Mouse (Mus musculus) R1 (cell line): Measurements from ENCODE around the gene Anapc11.
A peak's percentile ranks its signal among the peaks of the same experiment; 100 is the strongest.
"Not testable (repeated sequence)": the region's sequence is repeated elsewhere in the genome, so short reads cannot be mapped to it uniquely, and the experiment has no call there.

Experiments used
- DNase-seq: peaks from one replicate; pipeline ENCODE4 v3.0.0-alpha.2; 2018; ENCODE audit warnings: low read depth, low spot score

The Anapc11 gene

DNA sequence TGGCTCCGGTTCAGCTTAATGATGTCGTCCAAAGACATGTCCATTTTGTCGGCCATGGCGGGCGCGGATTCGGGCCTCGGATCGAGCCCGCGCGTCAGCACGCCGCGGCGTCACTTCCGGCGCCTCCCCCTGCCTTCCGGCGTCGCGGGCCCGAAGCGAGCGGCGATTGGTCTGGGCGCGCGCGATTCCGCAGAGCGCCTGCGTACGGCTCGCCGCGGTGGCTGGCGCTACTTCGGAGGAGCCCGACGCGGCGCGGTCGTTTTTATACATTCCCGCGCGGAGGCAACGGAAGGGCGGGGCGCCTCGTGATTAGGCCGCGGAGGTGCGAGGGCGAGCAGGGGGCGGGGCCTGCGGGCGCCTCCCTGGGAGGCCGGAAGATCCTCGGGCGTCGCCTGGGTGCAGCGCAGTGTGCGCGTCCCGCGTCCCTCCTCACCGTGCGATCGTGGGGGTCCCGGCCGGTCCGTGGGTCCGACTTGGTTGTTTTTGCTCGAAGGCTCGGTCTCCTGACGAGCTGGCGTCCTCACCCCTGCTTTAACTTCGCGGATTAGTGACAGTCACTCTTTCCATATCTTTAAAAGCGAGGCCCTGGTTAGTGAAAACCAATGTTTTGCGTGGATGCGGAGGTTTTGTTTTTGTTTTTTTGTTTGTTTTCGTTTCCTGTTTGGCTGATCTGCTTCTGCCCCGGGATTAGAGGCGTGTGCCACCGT, at the start of gene Anapc11, which contains the start of gene Alyref:
Gene Anapc11, plus strand, starts transcription at position 139 of the 707 bp plus-strand sequence.
Gene Alyref, minus strand, starts transcription at position 83 of the 707 bp plus-strand sequence.
- peak; percentile 94 for DNase-seq

DNA sequence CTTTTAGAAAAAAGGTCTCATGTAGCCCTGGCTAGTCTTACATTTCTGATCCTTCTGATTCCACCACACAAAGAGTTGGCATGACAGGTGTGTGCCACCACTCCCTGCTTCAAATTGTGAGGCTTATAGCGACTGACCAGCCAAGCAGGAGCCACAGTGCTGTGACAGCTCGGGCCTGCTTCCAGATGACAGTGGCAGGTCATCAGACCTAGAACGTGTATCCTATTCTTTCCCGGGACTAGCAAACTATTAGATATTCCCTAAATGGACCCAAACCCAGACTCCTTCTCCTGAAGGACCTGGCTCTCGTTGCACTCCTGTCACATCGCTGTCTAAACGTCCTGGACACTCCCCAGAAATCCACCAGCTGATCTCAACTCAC, 49.4 kb upstream of the Anapc11 start:
- DNase-seq, result no peak

DNA sequence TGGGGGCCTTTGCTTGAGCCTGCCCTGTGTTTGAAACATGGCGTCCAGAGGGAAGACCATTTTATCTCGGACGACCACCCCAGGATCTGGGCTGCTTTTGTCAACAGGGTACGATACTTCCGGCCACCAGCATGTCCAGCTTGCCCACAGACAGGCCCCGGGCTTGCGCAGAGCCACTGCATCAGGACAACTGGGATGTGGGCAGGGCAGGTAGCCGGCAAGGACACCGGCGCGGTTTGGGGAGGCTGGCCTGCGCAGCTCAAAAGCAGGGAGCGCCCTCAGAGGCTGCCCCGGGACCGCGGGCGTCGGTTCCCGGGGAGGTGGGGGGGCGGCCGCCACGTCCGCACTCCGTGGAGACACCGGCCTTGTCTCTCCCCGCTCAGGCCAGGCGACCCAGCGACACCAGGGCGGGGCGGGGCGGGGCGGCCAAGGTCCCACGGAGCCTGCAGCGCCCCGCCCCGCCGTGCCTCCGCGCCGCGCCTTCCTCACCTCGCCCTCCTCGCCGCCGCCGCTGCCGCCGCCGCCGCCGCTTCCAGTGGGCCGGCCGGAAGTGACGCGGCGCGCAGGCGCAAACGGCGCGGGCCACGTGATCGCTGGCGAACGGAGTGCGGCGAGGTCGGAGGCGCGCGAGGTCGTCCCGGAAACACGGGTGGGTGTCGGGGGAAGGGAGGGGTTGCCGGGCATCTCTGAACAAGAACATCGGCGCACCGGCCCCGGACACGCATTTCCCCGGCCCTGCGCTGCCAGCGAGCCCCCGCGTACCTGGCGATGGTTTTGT, 48.9 kb upstream of the Anapc11 start, which contains the start of gene Mcrip1:
Gene Mcrip1, minus strand, starts transcription at position 560 of the 778 bp plus-strand sequence.
- DNase-seq, result peak; percentile 81

DNA sequence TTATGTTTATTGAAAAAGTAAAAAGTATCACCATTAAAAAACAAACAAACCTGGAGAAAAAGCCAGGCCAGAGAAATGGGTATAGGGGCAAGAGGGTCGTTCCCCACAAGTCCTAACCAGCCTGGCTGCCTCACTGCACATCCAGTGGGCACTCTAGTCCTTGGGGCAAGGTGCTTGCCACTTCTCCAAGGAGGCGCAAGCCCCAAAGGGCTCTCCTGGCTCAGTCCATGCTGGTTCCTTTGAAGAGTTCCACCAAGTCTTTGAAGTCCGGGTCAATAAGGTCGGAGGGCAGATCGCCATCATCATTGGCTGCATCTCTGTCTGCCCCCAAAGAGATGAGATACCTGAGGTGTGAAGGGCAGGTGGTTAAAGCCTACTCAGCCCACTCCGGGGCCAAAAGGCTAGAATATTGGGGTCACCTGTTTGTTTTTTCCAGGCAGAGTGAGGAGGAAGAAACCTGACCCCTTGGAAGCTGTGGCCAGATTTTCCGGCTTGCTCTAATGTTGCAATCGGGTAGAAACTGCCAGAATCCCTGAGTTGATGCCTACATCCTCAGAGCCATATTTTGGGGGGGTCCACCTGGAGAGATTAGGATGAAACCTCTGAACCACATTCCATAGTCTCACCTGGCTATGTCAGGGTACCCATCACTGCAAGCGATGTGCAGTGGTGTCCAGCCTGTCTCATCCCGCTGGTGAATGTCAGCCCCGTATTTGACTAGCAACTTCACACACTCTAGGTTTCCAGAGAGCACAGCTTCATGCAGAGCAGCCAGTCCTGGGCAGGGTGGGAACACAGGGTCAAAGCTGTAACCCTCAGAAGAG, 48.0 kb upstream of the Anapc11 start:
- no peak for DNase-seq

DNA sequence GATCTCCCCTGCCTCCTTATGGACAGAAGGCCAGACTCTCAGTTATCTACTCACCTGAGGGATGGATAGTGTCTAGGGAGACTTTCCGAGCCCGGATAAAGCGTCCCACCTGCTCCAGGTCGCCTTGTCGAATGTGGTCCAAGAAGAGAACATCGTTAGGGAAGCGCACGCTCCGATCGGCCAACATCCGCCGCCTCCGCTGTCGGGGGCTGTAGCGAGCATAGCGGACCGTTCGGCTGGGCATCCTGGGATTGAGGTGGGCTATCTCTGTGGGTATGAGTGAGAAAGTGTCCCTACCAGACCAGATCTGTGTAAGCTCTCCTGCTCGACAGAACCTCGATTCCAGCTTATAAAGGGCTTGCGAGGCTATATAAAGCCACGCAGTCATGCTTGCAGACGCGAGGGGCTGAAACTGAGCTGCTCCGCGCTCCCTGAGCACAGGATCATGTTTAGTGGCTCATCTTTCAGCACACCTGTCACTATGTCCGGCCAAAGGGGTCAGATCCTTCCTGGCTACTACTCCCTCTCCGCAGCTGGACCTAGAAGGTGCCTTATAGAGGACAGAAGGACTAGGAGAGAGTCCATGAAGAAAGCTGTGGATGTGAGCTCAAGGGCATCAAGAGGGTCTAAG, 47.3 kb upstream of the Anapc11 start, which contains the start of gene Ppp1r27:
Gene Ppp1r27, minus strand, starts transcription at position 323 of the 631 bp plus-strand sequence.
- DNase-seq, result no peak

DNA sequence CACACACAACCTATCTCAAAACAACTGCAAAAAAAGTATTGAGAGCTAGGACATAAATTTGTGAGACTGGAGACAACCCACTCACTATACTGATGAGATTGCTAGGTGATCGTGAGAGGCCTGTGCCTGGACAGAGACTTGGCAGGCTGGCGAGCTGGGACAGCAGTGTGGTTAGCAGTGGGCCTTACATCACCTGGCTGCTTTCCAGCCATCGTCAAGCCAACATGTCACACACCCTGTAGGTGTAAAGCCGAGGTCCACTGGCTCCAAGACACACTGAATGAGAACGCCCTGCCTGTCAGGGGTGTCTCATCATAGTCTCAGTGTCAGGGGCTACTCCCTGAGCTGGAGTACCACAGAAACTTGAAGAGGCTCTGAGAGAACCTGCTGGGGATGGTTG, 45.5 kb upstream of the Anapc11 start:
- DNase-seq, result no peak

DNA sequence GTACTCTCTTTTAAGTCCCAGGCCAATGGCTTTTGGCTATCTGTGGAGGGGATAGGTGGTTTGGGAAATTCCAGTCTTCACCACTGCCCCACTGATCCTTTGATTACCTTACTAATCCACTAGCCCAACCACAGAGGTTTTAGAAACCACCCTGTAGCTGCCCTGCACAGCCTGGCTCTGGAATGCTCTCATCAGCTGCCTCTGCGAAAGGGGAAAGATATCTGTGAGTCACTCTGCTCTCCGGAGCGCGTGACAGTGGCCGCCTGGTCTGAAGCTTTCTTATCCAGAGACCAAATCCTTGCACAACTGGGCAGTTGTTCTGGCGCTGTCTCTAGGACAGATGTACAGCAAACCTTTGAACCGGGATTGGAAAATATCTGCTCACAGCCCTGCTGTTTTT, 43.4 kb upstream of the Anapc11 start:
- no peak for DNase-seq

DNA sequence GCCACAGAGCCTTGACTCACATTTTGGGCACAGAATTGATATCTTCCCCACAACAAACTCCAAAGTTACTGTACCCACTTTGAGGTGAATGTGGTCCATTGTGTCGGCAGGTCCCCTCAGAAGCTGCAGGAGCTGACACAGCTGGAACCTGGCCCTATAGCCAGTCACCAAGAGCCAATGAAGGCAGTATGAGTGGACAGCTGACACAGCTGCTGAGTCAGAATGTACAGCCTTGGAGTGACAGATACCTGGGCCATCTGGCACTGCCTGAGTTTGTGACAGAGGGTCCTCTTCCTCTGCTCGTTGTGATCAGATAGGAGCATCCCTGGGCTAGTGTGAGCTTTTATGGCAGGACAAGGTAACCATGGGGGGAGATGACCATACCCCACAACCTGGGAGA, 43.0 kb upstream of the Anapc11 start:
- no peak for DNase-seq

DNA sequence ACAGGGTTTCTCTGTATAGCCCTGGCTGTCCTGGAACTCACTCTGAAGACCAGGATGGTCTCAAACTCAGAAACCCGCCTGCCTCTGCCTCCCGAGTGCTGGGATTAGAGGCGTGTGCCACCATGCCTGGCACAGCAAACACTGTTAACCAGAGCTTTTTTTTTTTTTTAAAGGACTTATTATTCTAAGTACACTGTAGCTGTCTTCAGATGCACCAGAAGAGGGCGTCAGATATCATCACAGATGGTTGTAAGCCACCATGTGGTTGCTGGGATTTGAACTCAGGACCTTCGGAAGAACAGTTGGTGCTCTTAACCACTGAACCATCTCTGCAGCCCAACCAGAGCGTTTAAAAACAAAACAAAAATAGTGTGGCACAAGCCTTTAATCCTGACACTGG, 39.4 kb upstream of the Anapc11 start:
- not testable (repeated sequence) for DNase-seq

DNA sequence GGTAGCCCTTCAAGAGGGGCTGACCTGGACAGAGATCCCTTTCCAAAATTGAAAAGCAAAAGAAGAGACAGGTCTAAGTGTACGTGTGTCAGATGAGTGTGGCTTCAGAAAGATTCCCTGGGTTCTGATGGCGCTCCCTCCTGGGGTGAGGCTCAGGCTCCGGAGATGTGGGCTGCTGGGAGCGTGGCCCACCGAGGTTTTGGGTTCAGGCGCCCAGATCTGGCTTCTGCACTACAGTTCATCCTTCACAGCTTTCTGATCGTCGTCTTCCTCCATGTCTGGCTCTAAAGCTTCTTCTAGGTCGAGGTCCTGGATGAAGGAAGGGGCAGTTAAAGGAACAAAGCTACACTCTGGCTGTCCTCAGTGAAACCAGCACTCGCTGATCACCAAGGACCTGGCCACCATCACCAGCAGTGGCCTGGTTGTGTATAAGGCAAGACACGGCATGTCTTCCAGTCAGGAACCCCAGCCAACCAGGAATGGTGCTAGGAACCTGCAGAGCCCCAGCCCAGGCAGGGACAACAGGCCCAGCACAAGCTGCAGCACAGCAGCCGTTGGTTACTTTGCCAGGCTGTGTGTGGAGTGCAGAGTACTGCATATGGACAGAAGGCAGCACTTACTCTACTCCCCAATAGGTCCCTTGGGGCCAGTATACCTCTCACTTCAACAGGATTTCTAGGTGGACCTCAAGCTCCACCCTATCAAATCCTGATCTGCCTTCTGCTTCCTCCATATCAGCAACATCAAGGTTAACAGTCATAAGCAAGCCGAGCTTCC, 37.1 kb upstream of the Anapc11 start:
- DNase-seq, result no peak

DNA sequence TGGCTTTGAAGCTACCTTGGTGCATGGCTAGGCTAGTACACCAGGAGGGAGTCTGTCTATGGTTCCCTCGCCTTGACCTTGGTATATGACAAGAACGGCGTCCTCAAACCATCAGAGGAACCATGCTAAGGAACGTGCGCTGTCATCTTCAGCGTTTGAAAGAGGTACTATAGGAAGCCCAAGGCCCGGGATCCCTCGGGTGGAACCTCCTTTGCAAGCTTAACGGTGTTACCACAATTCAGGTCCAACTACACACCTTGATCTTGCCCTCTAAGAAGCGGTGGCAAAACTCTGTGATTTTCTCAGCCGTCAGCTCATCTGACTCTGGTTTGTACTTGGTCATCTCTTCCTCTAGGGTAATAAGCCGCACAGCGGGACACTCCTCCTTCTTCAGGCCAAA, 35.3 kb upstream of the Anapc11 start:
- DNase-seq, result no peak

DNA sequence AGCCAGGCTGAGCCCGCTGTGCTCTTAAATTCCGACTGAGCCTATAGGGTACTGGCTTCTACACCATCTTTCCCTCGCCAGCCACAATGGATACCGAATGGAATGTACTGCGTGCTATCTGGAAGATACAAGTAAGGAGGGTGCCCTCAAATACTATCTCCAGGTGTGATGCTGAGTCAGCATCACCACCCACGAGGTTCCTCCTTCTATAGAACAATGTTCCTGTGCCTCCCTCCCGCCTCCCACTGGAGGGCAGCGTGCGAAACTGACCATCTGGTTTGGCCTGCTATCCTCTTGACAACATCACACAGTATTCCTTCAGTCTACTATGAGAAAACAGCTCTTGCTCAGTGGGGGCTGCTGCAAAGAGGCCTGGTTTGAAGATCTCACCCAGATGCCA, 33.1 kb upstream of the Anapc11 start:
- DNase-seq, result no peak

DNA sequence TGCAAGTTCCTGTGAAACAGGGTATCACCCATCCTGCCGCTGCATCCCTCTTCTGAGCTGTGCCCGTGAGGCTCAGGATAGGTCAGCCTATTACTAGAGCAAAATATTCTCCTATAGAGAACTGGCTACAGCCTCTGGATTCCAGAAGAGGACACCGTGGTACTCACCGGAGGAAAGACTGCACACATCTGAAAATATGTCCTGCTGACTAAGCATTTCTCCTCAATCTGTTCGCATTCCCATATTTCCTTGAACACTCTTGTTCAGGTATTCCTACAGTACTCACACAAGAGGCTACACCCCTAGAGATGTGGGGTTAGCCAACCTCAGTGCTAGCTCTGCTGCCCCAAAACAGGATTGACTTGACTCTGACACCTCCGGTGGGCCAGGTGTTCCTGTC, 29.9 kb upstream of the Anapc11 start:
- DNase-seq, result no peak

DNA sequence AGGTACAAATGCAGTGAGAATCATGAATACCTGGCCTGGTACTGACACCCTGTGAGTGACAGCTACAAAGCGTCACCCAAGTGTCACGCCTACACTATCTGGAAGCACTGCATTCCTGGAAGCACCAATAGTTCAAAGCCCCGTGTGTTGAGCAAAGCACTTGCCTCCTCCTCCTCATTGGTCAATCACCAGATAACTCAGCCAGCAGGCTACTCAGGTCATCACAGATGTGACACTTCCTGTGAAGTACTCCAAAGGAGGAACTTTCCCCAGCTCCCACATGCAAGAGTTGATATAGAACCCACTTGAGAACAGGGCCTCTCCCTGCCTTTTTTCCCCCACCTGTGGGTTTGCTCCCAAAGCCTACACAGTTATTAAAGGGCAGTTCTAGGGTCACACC, 27.1 kb upstream of the Anapc11 start:
- DNase-seq, result peak; percentile 25

DNA sequence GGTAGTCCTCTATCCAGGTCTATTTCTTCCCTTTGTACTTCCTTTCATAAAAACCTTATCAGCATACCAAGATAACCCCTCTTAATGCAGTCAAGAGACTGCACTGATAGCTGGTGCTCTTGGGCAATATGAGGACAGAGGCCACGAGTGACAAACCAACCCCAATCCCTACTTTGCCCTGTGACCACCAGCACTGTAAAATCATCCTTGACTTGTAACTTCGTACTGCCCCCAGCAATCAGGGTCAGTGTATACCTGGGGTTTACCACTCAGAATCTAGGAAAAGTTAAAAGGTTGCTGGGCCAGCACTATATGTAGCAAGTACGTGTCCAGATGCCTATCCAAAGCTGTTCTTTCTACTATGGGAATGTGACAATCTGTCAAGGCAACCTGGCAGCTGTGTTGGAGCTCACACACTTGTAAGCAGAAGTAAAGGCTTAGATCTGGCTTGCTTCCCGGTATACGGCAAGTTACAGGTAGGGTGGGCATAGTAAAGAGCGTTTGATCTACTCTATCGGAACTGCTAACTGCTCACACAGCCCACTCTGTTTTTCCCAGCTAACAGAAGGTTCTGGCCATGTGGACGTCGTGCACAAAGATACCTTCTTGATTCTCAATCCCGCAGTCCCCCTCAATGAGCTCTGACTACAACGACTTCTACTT, 26.3 kb upstream of the Anapc11 start:
- DNase-seq, result no peak

DNA sequence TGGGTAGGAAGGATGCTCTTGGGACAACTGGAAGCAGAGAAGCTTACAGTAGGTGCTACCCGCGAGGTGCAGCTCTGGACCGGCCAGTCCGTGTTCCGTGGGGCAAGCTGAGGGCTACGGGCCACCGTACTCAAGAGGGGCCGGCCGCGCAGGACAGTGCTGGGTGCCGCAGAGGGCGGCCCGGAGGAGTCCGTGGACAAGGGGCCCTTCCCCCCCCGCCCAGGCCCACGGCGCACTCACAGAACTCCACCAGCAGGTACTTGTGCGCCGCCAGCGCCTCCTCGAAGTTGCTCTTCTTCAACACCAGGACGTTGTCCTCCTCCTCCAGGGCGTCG, 25.8 kb upstream of the Anapc11 start:
- DNase-seq, result peak; percentile 18

DNA sequence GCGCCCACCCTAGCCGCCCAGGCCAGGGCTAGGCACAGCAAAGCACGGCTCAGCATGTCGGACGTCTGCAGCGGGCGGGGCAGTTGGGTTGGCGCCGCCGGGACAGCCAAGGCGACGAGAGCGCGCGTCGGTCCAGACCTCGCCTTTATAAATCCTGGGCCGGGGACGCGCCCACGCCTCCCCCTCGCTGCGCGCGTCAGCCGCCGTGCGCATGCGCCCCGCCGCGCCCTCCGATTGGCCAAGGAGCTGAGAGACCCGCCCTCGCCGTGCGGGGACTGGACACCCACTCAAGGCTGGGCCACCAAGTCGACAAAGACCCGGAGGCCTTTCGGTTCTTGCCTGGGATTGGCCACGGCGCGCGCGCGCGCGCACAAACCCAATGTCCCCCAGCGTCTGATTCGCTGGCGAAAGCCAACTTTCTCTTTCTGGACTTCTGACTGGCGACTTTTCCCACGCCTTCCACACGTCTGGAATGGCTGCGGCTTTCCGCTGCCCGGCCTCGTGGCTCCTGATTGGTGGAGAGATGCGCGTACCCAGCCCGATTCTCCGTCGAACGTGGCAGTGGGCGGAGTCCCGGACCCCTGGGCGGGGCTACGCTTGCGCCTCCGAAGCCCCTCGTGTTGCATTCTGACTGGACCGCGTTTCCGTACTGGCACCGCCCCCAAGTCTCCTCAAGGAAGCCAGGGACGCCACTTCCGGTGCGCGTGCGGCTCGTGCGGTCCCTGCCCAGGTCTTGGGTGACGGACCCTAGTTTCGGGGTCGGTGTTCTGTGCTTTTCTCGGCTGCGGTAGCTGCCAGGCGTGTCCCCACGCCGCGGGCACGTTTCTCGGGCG, 25.3 kb upstream of the Anapc11 start, which contains the start of gene P4hb:
Gene P4hb, minus strand, starts transcription at position 502 of the 833 bp plus-strand sequence.
- DNase-seq, result peak; percentile 99

DNA sequence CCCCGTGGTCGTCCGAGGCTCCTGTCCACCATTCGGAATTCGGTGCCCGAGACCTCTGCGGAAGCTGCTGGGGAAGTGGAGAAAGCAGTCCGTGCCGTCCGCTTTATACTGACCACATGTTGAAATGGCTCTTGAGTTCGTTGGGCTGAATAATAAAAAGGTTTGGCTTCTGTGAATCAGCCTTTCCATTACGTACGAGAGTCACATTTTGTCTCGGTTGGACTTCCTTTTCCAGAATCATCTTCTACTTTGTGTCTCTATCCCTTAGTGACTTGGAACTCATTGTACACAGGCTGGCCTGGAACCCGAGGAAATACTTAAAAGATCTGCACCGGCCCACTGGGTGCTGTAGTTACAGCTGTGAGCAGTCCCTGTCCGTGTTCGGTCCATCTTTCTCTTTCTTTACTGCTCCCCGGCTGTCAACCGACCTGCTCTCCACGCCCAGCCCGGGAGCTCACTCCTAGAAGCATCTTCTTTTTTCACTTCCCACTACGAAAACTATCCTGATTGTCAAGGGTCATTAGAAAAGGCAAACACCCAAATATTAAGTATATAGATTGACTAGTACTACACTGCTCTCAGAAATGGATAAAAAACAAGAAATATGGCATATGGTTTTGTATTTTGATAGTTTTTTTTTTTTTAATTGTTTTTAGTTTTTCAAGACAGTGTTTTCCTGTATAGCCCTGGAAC, 24.5 kb upstream of the Anapc11 start:
- no peak for DNase-seq

DNA sequence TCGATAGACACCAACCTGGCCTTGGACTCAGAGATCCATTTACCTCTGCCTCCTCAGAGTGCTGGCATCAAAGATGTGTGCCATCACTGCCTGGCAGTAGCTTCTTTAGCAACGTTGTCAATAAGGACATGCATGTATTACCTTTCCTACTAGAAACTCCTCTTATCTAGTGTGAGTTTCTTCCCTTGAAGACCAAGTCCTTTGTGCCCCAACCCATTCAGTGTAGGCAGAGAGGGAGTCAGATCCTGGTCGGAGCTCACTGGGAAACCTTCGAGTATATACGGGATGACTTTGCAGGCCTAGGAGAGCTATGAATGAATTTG, 24.0 kb upstream of the Anapc11 start:
- DNase-seq, result no peak
